Mouse (Mus musculus): ENCODE results near the gene Ppp1cb. TPM values are rescaled to one million over a fixed set of nuclear protein-coding genes. Genes with fewer than 3 reads are reported as not detected.
A peak's percentile ranks its signal among the peaks of the same experiment; 100 is the strongest.

Gene Ppp1cb
- polyA plus RNA-seq (2015; fragmentation: Nextera tagmentation; extraction: Ambion mirVana), result 103 and 111 TPM in 2 replicates

DNA sequence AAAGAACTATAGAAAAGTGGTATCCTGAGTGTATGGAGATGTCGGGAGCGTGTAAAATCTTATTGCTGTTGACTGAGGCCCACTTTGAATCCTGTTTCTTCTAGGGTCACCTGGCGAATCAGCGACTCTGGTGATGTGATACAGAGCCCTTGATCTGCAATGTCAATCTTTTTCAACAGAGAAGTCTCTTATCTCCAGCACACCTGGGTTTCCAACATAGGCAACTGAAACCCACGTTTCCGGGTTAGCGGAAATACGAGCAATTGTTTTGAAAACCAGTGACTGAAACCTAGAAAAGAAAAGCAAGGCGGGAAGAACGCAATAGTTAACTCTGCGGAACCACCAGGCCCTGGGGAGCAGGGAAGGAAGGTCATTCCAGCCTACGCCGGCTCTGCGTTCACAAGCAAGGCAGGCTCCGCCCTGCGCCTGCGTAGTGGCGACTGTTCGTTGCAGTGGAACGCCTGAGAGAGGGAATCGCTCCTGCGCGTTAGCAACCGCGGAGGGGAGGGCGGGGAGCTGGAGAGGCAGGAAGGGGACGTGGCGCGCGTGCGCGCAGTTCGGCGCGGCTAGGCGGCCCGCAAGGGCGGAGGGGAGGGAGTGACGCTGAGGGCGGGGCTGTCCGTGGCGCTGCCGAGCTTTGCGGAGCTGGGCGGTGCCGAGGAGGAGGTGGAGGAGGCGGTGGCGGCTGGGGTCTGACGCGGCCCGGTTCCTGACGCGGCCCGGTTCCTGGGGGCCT lies at the start of gene Ppp1cb:
Ppp1cb (plus strand) TSS at position 436 of the 736 bp plus-strand sequence.
- ATAC-seq (ENCODE audit: insufficient read depth), result peak; percentile 95
- peak within 1 kb of the TSS; percentile 99 for H3K9ac ChIP-seq
- peaks cover 4% of the 10 kb centered on the region; the same call in 1 of the 2 replicates for H3K27me3 ChIP-seq
- H3K27ac ChIP-seq (replicated peaks), result peak within 1 kb of the TSS; percentile 99
- WGBS (ENCODE audit: insufficient replicate concordance), result 2% methylated on average over 54 of the region's 54 CpGs
- no peaks in the 10 kb centered on the region for H3K9me3 ChIP-seq (replicated peaks)
- peaks cover 33% of the 10 kb centered on the region for H3K4me1 ChIP-seq (replicated peaks)
- 0 out of 2 replicates have a peak, but pooled peaks cover 4% of the 10 kb centered on the region for H3K36me3 ChIP-seq (replicated peaks)
- peak within 1 kb of the TSS; percentile 85 for H3K4me3 ChIP-seq (replicated peaks)
- peak within 1 kb of the TSS; percentile 75 for H3K4me2 ChIP-seq

DNA sequence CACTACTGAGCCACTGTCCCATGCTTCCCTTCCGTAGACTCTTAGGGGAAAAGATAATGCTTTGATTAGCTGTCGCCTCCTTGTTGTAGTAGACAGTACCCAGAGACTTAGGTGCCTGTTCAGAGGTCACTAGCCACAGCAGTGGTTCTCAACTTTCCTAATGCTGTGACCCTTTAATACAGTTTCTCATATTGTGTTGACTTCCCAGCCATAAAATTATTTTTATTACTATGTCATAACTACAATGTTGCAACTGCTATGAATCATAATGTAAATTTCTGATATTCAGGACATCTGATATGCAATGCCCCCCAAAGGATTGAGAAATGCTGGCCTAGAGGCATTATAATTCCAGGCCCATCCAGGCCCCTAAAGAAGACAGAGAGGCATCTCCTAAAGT lies 48.9 kb upstream of the Ppp1cb start:
- Histone ChIP-seq H3K27me3 (no peaks in the 10 kb centered on the region), H3K36me3 (replicated peaks) (no peaks in the 10 kb centered on the region), H3K27ac (replicated peaks) (no peak overlapping the region), H3K4me3 (replicated peaks) (no peak overlapping the region), H3K4me2 (no peak overlapping the region), H3K9ac (no peak overlapping the region), H3K9me3 (replicated peaks) (no peaks in the 10 kb centered on the region), H3K4me1 (replicated peaks) (peaks cover 5% of the 10 kb centered on the region; the same call in 1 of the 2 replicates)
- no peak for ATAC-seq (ENCODE audit: insufficient read depth)
- WGBS (ENCODE audit: insufficient replicate concordance), result 44% methylated on average over 2 of the region's 2 CpGs

DNA sequence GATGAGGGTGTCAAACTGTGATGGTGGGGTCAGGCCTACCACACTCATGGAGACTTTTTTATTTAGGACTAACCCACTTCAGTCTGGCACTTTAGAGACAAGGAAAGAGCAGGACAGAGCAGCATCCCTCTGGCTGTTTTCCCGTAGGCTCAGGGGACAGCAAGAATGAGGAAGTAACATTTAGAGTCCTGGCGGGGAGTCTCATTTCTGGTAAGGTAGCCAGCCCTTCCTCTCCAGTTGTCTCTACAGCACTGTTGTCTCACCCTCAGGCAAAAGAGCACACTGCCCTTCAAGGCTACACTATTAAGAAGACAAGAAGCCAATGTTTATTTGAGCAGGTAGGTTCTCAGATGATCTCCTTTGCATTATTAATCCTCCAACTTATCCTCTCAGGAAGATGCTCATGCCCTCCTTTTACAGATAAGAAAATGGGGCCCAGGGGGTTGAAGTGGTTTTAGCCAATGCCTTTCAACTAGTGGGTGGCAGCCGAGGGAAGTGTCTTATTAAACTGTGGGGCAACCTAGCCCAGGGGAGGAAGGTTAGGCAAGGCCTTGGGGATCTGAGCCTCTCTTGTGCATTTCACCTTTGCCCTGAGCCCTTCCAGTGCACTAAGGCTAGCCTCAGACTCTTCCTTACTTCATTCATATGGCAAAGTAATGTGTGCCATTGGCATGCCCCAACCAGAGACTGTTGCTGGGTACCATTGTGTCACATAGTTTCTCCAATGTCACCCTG lies 47.5 kb upstream of the Ppp1cb start:
- Histone ChIP-seq H3K9me3 (replicated peaks) (no peaks in the 10 kb centered on the region), H3K4me1 (replicated peaks) (peaks cover 5% of the 10 kb centered on the region; the same call in 1 of the 2 replicates), H3K4me3 (replicated peaks) (no peak overlapping the region), H3K27me3 (no peaks in the 10 kb centered on the region), H3K4me2 (no peak overlapping the region), H3K27ac (replicated peaks) (peak overlapping the region; percentile 21; the same call in 1 of the 2 replicates), H3K36me3 (replicated peaks) (no peaks in the 10 kb centered on the region), H3K9ac (no peak overlapping the region)
- ATAC-seq (ENCODE audit: insufficient read depth), result no peak
- 14% methylated on average over 3 of the region's 3 CpGs for WGBS (ENCODE audit: insufficient replicate concordance)

DNA sequence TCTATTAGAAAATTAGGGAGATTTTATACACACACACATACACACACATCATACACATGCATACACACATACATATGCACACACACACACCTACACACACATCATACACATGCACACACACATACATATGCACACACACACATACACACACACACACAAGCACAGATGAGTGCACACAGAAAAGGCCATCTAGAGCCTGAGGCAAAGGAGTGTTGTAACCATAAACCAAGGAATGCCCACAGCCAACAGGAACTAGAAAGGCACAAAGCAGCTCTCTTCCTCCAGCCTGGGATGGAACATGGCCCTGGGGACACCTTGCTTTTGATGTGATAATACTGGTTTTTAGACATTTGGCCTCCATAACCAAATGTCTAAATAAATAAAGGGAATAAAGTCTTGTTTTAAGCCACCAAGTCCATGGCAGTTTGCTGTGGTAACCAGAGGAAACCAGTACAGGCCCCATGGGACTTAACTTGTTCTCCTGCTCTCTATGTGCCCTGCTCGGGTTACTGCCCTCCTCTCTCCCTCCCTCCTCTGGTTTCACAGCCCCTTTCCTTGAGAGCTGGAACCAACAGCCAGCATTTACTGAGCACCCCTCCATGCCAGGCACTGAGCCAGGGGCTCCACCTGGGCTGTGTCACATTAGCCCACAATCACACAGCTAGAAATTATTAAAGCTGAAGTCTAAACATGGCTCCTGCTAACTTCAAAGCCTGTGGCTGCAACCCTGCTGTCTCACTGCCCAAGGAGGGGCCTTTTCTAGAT lies 46.3 kb upstream of the Ppp1cb start:
- Histone ChIP-seq H3K4me2 (no peak overlapping the region), H3K9ac (no peak overlapping the region), H3K9me3 (replicated peaks) (no peaks in the 10 kb centered on the region), H3K4me3 (replicated peaks) (no peak overlapping the region), H3K4me1 (replicated peaks) (peaks cover 5% of the 10 kb centered on the region; the same call in 1 of the 2 replicates), H3K36me3 (replicated peaks) (no peaks in the 10 kb centered on the region), H3K27ac (replicated peaks) (no peak overlapping the region), H3K27me3 (no peaks in the 10 kb centered on the region)
- 45% methylated on average over 1 of the region's 1 CpGs for WGBS (ENCODE audit: insufficient replicate concordance)
- no peak for ATAC-seq (ENCODE audit: insufficient read depth)

DNA sequence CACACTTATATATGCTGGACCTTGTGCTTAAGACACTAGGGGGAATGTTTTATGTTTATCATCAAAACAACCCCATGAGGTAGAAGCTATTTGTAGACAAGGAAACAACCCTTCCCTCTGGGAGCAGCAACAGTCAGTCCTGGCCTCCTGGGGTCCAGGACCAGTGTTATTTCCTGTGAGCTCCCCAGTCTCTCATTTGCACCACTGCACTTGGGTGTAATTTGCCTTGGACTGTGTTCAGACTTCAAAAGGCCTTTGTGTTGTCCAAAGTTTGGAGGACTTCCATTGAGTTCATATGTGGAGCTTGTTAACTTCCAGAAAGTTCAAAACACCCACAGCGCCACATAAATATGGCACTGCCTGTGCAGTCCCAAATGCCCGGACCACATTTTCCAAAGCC lies 45.6 kb upstream of the Ppp1cb start:
- Histone ChIP-seq H3K4me2 (no peak overlapping the region), H3K4me1 (replicated peaks) (peaks cover 5% of the 10 kb centered on the region; the same call in 1 of the 2 replicates), H3K27ac (replicated peaks) (no peak overlapping the region), H3K9ac (no peak overlapping the region), H3K36me3 (replicated peaks) (no peaks in the 10 kb centered on the region), H3K9me3 (replicated peaks) (no peaks in the 10 kb centered on the region), H3K27me3 (no peaks in the 10 kb centered on the region), H3K4me3 (replicated peaks) (no peak overlapping the region)
- ATAC-seq (ENCODE audit: insufficient read depth), result no peak
- 65% methylated on average over 2 of the region's 2 CpGs for WGBS (ENCODE audit: insufficient replicate concordance)

DNA sequence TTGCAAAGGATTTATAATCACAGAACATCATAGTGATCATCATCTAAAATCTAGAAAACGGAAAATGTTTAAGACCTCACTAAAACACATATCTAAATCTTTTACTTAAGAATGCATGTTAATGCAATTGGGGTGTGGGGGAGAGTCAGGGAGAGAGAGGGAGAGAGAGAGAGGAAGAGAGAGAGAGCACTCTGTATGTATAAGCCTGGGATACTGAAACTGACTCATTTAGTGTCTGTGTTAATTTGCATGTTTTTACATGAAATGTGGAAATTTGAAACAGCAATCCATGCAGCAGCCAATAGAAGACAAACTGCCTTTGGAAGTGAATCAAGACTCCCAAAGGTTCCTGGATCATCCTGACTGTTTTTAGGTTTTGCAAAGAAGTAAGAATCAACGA lies 45.1 kb upstream of the Ppp1cb start:
- Histone ChIP-seq H3K4me3 (replicated peaks) (no peak overlapping the region), H3K27ac (replicated peaks) (no peak overlapping the region), H3K4me2 (no peak overlapping the region), H3K27me3 (no peaks in the 10 kb centered on the region), H3K9me3 (replicated peaks) (no peaks in the 10 kb centered on the region), H3K4me1 (replicated peaks) (peaks cover 5% of the 10 kb centered on the region; the same call in 1 of the 2 replicates), H3K36me3 (replicated peaks) (no peaks in the 10 kb centered on the region), H3K9ac (no peak overlapping the region)
- WGBS (ENCODE audit: insufficient replicate concordance), result 54% methylated on average over 2 of the region's 2 CpGs
- ATAC-seq (ENCODE audit: insufficient read depth), result no peak

DNA sequence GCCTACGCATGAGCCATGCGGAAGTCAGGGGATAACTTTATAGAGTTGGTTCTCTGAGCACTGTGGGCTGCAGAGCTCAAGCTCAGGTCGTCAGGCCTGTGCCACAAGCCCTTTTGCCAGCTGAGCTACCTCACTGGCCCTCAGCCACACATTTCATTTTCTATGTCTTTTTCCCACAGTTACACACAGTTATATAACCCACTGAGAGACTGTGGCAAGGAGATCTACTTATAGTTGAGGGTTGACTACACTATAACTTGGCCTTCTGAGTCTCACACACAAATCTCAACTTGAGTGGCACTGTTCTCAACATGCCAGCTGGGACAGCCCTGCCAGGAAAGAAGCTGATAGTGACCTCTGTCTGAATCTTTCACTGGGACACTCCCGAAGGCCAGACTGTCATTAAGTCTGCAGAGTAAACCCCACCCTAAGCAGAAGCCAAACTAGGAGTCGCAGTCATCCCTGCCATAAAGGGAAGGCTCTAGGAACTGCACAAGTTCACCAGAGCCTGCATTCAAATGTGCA lies 44.1 kb upstream of the Ppp1cb start:
- Histone ChIP-seq H3K27me3 (no peaks in the 10 kb centered on the region), H3K9ac (no peak overlapping the region), H3K4me2 (no peak overlapping the region), H3K36me3 (replicated peaks) (no peaks in the 10 kb centered on the region), H3K9me3 (replicated peaks) (no peaks in the 10 kb centered on the region), H3K27ac (replicated peaks) (no peak overlapping the region), H3K4me1 (replicated peaks) (peaks cover 5% of the 10 kb centered on the region; the same call in 1 of the 2 replicates), H3K4me3 (replicated peaks) (no peak overlapping the region)
- no peak for ATAC-seq (ENCODE audit: insufficient read depth)
- 58% methylated on average over 5 of the region's 5 CpGs for WGBS (ENCODE audit: insufficient replicate concordance)

DNA sequence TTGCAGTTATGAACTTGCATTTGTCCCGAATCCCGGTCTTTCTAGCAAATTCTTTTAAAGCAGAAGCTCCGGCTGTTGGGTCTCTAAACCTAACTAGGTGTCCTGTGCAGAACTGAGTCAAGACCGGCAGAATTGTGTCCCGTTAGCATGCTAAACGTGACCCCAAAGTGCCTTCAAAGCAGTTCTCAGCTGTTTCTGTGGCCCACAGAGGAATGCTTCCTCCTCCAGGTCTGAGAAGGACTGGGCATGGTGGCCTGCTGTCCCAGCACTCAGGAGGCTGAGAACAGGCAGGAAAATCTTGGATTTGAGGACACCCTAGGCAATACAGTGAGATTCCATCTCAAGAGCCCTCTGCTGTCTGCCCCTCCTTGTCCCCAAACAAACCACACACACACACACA lies 43.1 kb upstream of the Ppp1cb start:
- no peak overlapping the region for H3K9ac ChIP-seq
- no peak overlapping the region for H3K27ac ChIP-seq (replicated peaks)
- H3K4me1 ChIP-seq (replicated peaks), result peaks cover 5% of the 10 kb centered on the region; the same call in 1 of the 2 replicates
- H3K36me3 ChIP-seq (replicated peaks), result no peaks in the 10 kb centered on the region
- ATAC-seq (ENCODE audit: insufficient read depth), result no peak
- H3K27me3 ChIP-seq, result no peaks in the 10 kb centered on the region
- H3K4me3 ChIP-seq (replicated peaks), result no peak overlapping the region
- no peaks in the 10 kb centered on the region for H3K9me3 ChIP-seq (replicated peaks)
- WGBS (ENCODE audit: insufficient replicate concordance), result 61% methylated on average over 6 of the region's 6 CpGs
- H3K4me2 ChIP-seq, result no peak overlapping the region

DNA sequence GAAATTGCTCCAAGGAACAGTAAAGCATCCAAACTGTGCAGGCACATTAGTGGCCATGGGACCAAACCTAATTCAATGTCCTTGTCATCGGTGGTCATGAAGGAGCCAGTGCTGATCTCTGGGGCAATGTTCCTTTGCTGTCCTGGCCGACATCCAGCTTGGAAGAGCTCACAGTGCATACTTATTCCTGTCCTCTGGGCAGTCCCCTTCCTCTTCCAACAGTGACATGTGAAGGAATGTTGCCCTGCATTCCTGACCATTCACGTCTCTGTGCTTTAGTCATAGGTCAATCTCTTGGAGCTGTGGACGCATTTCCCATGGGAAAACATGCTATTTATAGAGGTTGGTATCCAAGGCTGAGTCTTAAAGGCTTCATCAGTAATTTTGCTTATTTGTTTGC lies 41.8 kb upstream of the Ppp1cb start:
- 44% methylated on average over 4 of the region's 4 CpGs for WGBS (ENCODE audit: insufficient replicate concordance)
- Histone ChIP-seq H3K9ac (no peak overlapping the region), H3K27ac (replicated peaks) (no peak overlapping the region), H3K9me3 (replicated peaks) (no peaks in the 10 kb centered on the region), H3K4me2 (no peak overlapping the region), H3K4me1 (replicated peaks) (peaks cover under 1% of the 10 kb centered on the region), H3K36me3 (replicated peaks) (no peaks in the 10 kb centered on the region), H3K4me3 (replicated peaks) (no peak overlapping the region), H3K27me3 (no peaks in the 10 kb centered on the region)
- ATAC-seq (ENCODE audit: insufficient read depth), result no peak

DNA sequence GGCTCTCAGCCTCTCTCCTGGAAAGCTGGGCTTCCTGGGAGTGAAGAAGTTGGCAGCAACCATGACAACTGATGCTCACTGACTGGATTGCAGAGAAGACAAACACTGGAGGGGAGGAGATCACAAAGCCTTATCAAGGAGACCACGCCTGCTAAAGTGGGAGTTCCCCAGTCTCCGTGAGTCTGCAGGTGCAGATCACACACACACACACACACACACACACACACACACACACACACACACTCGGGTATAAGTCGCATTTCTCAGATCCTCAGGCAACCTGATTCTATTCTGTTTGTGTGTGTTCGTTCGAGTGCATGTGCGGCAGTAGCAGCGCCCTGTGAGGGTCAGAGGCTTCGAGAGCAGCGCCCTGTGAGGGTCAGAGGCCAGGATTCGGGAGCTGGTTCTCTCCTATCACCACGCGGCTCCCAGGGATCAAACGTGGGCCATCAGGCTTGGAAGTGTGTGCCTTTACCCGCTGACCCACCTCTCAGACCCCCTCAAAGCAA lies 36.5 kb upstream of the Ppp1cb start:
- Histone ChIP-seq H3K27ac (replicated peaks) (no peak overlapping the region), H3K36me3 (replicated peaks) (no peaks in the 10 kb centered on the region), H3K4me2 (peak overlapping the region; percentile 30), H3K4me1 (replicated peaks) (peaks cover 6% of the 10 kb centered on the region; the same call in 1 of the 2 replicates), H3K27me3 (no peaks in the 10 kb centered on the region), H3K9ac (no peak overlapping the region), H3K4me3 (replicated peaks) (no peak overlapping the region), H3K9me3 (replicated peaks) (no peaks in the 10 kb centered on the region)
- no peak for ATAC-seq (ENCODE audit: insufficient read depth)
- 47% methylated on average over 15 of the region's 15 CpGs for WGBS (ENCODE audit: insufficient replicate concordance)

Measured in liver, embryonic 15.5 days (tissue).